Mouse (Mus musculus) heart, adult 18-20 months (tissue): ENCODE measurements at regions not wholly inside any gene's neighbourhood (a gene's known extent, or its start where the extent isn't known, plus 50 kb on each side); places are given as distances from the start of the nearest gene placed in this dataset.
A peak's percentile ranks its signal among the peaks of the same experiment; 100 is the strongest.

Experiments used
- DNase-seq, 2 experiments: peaks; one replicate each; pipeline ENCODE4 v3.0.0; 2021 to 2022; ENCODE audit warnings: mixed read lengths in 1 of 2

DNA sequence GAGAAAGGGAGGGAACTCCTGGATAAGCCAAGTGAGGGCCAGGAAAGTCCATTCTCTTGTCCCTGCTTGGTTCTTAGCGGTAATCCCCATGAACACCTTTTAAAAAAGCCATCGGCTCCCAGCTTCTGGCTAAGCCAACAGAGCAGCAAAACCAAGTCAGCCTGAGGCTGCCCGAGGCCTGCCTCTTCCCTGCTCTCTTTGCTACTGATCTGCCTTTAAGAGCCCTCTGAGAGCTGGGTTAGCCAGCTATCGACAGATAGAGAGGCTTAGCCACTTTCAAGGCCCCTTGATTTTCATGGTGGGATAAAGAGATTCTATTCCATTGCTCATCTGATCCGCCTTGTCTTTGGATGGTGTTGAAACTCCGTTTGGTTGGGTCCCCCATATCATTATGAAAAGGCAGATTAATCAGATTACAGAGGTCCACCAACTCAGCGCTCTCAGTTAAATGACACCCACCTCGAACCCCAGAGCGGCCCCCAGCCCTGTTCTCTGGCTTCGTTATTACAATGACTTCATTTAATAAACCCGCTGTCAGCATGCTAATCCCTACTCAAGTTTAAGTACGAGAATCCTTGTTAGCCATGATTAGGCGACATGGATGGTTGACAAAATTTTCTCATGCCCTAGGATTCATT lies 66.1 kb downstream of the Slc4a3 start:
- no peak for DNase-seq

DNA sequence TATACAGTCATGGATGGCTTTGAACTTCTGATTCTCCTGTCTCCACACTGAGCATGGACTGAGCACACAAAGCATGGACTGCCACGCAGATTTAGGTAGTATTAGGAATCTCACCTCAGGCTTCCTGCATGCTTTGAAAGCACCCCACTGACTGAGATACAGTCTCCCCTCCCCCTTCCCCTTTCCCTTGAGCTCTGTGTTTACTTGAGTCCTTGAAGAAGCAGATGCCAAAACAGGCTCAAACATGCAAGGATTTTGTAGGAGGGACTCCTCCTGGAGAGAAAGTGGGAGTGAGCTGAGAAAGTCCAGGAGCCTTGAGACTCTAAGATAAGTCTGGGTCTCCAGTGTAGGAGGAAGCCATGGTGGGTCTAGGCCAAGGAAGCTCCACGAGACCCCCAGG lies 67.1 kb downstream of the Slc4a3 start:
- DNase-seq, result no peak

DNA sequence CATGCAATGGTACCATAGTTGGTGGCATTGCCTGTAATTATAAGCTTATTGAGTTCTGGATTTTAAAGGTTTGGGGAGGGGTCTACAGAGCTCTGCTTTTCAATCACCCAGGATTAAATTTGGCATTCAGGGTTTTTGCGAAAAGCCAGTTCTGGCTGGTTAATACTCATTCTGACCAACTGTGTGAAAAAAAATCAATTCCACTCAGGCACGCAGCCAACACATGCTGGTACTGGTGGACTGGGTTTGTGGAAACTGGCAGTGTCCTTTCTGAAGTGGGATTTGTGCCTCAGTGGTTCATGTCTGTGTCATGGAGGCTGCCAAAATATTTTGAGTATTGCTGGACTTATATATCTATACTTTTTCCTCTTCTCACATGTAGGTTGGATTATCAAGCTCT lies 70.9 kb downstream of the Slc4a3 start:
- no peak for DNase-seq

DNA sequence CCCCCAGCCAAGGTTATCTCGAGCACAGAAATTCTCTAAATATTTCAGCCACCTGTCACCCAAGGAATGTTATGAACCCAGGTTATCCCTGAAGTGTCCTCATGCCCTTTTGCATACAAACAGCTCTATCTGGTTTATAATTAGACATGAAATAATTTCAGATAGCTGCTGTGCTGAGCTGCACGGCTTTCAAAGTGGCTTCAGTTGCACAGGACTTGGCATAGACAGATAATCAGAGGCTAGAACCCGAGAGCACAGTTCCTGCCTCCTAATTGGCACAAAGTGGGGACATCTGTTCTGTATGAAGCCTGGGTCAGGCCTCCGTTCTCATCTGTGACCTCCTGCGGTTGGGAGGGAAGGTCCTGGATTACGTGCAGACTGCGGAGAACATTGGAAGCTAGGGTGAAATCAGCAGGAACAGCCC lies 72.3 kb downstream of the Slc4a3 start:
- peak; percentile 14 to 41 for DNase-seq

DNA sequence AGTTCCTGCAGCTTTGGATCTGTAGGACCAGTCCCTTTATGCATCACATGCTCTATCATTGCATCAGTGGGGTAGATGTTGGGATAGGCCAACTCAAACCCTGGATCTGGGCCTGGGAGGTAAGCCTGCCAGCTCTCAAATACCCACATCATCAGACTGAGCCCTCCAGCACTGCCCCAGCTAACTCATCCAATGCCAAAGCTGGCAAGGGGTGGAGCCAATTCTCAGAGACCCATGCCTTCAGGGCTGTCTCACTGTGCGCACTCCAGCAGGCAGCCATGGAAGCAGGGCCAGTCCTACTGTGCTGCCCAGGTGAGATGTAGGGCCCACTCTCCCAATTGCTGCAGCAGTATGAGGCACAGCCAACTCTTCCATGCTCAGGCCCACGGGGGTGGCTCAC lies 84.2 kb downstream of the Slc4a3 start:
- DNase-seq, result no peak

DNA sequence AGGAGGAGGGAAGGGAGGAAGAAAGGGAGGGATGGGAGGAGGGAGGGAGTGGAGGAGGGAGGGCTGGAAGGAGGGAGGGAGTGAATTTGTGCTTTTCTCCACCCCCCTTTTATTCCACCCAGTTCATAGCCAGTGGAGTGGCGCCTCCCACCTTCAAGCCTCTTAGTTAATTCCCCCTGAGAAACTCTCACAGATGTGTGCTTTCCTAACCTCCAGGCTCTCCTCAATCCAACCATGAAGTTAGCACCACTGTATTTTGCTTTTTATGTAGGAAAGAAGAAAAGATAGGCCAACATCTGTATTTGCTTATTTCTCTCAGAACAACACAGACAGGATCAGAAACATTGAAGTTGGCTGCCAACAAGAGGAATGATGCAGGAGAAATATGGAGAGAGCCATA lies 85.7 kb downstream of the Slc4a3 start:
- DNase-seq, result no peak

DNA sequence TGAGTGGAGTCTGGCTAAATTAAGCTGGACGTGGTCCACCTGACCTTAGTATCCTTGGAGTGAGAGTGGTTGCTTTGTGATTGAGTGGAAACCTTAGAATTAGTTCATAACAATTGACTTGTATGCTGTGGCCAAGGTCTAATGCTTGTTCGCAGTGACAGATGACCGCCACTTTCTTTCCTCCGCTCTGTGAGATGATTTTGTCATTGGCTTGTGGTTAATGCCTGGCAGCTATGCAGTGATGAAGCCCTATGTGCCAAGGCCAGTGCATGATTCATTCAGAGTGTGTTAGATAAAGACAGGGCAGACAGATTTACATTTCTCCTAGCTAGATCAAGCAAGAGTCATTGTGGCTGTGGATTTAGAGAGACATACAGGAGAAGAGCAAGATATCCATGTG lies 89.5 kb downstream of the Slc4a3 start:
- no peak for DNase-seq

DNA sequence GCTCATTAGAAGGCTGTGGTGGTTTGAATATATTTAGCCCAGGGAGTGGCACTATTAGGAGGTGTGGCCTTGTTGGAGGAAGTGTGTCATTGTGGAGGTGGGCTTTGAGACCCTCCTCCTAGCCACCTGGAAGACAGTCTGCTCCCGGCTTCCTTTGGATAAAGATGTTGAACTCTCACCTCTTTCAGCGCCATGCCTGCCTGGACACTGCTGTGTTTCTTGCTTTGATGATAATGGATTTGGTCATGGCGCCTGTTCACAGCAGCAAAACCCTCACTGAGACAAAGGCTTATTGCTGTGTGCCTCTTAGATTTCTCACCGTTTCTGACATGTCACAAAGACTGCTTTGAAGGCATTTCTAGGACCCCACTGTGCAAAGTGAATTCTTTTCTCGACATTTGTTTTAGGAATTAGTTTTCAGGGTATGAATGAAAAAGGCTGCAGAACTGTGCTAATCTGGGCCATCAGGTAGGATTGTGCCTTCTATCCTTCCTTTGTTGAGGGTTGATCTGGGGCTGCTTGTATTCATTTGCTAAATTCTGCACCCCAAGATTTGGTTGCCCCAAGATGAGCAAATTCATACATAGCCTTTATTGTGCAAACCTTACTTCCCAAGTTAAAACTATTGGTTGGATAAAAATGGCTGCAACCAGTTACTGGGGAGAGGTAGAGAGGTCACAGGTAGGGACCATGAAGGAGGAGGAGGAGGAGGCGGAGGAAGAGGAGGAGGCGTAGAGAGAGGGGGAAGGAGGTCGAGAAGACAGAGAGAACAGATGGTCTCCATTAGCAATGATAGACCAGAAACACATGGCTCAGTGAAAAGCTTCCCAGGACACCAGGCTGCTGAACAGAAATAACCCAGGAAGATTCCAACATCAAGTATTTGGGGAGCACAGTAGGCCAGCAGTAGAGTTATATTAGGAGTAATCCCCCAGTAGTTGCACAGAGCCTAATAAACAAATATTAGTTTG lies 93.2 kb downstream of the Slc4a3 start:
- no peak for DNase-seq

DNA sequence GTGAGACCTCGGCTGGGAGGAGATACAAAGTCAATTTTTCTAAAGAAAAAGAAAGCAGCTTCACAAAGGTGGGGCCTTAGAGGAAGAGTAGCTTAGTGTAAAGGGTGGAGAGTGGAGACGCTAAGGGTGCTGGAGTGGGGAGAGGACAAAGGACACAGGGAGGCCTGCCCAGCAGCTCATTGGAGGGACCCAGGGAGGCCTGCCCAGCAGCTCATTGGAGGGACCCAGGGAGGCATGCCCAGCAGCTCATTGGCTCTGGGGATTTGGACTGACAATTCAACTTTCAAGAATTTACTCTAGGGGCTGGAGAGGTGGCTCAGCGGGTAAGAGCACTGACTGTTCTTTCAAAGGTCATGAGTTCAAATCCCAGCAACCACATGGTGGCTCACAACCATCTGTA lies 96.4 kb downstream of the Slc4a3 start:
- no peak for DNase-seq

DNA sequence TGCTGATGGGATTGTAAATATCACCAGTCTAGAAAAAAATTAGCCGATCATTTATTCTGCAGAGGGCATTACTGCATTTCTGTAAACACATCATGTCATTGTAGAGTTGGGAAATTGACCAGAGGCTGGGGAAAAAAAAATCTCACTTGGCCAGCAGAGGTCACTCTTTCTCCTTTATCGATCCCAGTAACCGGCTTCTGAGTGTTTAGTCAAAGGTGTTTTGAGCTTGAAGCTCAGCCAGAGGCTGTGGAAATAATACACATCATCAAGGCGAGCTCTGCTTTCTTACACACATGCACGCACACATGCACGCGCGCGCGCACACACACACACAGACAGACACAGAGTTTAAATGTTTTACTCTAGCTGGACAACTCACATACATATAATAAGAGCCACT lies 106.5 kb downstream of the Slc4a3 start:
- DNase-seq, result peak; percentile 42 to 75

DNA sequence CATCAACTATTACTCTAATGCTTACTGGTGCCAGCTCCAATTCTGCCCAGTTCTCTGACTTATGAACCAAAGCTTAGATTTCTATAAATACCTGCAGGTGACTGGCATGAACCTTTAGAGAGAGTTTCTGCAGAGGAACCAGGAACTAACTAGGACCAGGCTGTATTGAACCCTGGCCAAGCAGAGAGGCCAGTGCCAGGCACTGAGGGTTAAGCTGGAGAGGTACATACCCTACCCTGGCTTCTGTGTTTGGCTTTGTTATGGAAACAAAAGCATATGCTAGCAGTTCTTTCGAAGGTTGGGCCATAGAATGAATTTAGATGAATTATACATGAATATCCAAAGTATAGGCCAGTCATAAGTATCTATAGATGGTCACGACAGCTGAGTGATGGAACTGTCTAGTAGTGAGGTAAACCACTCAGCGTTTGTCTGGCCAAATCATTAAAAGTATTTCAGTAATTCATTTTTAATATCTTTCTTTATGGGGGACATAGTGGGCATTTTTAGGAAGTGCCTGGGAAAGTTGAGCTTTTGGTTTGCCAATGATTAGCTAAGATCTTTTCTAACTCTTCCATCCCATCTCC lies 107.0 kb downstream of the Slc4a3 start:
- peak in 1 of 2 experiments; percentile 4 for DNase-seq

DNA sequence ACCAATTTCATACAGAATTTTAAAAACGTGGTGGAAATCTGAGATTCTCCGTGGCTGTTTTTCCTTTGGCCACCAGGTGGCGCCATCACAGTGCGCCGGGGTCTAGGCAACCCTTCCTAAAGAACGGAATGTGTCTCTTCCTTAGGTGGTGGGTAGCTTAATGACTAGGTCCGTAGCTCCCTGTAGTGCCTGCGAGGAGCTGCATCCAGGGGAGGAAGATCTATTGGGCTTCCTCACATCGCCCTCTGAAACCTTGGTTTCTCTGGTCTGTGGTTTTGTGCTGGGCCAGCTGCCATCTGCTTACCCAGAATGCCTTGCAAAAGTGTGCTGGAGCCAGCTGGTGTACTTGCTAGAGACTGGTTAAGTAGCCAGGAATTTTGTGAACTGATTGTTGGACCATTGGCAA lies 107.6 kb downstream of the Slc4a3 start:
- DNase-seq, result peak; percentile 75 to 88

DNA sequence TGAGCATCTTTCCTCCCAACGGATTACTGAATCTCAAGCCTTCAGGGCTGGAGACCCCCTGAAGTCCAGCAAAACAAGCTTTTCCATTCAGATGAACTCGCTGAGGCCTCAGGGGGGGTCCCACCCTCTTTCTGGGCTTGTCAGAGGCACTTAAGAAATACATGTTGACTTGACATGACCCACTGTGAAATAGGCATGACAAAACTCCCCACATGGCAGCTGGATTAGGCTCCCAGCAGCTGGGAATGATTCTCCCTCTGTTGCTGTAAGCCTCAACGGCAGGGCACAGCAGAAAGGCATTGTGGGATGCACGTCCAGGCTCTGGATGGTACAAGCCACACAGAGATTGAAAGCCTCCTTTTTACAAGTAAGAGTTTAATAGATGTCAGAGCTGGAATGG lies 110.5 kb downstream of the Slc4a3 start:
- no peak for DNase-seq

DNA sequence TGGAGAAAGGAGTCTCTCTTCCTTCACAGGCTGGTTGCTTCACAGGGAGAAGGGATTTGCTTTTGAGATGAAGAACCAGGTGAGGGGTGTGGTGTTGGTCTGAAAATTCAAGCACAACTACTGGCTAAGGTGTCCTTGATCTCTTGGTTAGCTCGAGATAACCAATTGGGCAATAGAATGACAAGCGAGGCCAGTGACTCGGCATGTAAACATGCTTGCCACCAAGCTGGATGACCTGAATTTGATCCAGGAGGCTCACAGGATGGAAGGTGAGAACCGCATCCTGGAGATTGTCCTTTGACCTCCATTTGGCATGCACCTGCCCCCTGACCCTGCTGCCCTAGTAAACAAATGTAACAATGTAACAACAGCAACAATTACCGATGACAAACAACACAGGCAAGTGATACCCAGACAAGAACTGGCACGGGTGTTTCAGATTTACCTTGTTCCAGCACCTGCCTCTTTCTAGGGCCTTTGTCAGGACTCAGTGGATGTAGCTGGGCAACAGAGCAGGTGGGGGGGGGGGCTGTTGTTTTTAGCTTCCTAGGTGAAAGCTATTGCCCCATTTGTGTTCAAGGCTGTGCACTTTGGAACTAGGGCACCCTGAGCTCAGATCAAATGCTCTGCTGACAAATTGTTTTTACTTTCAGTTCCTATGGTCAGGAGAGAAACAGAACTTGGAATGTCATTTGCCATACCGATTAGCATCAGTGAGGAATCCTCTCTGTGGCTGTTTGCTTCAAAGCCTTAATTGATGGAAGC lies 114.5 kb downstream of the Slc4a3 start:
- DNase-seq, result no peak

DNA sequence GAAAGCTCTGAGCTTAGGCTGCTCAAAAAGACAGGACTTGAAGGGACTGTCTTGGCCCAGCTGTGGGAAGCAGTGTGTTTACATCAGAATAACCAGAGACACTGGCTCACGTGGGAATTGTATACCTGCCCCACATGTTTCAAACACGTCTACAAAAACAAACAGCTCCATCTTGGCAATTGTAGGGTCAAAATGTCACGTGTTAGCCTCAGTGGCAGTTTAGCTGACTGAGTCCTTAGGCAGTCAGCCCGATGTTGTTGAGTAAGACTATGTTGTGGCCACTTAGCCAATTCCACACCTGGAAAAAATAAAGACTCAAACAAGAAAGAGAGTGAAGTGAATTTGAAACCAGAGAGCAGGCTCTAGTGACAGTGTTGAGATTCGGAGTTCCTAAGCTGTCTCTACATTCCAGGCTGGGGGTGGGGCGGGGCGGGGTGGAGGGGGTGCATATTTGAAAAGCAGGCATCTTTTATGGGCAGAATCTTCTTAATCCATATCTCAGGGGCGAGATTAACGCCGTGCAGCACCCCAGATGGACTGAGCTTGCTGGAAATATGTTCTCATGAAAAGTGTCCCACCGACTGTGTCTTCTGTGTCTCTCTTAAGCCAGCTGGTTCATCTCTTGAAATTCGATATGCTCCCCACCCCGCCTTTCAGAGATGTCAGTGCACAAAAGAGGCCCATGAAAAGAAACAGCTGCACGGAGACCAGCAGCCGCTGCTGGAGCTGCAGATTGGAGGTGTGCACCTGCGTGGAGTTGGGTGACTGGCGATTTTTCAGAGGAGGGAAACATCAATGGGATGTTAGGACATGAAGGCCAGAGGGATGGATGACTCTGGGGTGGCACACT lies 116.3 kb downstream of the Slc4a3 start:
- DNase-seq, result peak; percentile 28 to 36

DNA sequence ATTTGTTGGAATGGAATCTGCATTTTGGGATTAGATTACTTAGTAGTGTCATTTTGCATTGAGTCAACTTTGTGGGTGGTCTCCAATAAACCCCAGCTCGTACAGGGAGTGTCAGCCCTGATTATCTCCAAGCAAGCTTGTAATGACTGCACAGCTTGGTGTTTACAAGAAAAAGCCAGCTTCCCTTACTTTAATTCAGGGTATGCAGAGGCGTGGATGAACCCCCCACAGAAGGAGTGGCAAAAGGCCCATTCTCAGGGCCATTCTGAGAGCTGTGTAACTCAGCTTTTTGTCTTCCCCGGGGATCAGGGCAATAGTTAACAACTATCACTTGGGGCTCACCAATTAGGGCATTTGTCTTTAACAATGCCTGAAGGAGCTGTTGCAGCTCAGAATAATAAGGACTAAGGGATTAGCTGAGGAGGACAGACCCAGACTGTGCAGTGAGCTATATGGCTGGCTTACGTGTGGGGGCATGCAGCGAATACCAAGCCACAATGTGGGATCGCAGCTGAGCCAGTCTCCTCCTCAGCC lies 121.7 kb downstream of the Slc4a3 start:
- no peak for DNase-seq

DNA sequence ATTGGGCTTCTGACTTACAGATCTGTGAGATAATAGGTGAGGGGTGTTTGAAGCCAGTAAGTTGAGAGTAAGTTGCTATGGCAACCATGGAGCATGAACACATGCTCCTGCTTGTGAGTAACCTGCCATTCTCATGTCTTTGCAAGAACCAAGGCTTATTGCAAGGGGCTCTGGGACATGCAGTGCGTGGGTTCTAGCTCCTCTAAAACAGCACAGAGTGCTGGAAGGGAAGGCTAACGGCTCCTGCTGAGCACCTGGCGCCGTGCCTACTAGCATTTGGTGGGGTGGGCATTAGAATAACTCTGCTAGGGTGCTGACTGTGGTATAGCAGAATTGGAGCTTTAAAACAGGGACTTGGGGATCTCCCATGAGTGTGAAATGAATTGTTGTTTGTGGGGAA lies 130.2 kb downstream of the Slc4a3 start:
- DNase-seq, result no peak

DNA sequence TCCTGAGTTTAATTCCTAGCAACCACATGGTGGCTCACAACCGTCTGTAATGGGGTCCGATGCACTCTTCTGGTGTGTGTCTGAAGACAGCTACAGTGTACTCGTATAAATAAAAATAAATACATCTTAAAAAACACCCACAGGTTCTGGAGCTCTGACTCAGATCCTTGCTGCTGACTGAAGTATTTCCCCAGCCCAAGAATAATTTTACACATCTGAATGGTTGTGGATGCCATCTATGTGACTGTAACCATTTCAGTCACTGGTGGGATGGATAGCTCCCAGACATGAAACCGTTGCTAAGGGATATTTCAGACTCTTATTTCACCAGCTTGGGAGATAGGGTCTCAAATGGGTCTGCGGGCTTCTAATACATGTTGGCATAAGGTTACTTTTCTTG lies 131.6 kb downstream of the Slc4a3 start:
- no peak for DNase-seq

DNA sequence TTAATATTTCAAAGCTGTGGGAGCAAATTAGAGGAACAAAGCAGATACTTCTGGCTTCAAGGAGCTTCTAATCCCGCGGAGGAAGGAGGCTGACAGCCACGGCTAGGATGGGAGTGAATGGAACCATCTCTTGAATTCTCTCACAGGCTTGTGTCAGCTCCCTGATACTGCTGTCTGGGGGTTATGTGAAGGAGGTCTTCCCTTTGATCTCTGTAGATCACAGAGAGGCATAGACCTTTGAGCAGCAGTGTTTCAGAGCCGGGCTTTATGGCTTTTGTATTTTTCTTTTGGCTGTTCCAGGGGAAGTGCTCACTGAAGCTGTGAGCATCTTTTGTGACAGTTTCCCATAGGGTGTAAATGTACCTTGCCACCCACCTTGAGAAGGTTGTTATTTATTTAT lies 132.2 kb downstream of the Slc4a3 start:
- no peak for DNase-seq

DNA sequence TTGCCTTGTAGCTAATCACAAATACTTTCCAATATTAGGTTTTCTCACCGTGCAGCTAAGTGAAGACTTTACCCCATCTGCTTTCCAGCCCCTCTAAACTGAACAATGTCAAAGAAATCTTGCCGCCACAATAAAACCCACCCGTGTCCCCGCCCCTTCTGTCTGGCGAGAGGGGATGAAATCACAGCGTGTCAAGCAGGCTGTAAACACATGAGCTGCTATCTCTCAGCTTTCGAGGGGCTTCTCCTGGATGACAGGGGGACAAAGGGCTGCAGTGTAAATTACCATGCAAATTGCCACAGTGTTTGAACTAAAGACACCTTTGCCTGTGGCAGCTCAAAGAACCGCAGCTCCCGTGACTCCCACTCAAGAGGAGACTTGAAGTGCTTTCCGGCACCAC lies 134.3 kb downstream of the Slc4a3 start:
- DNase-seq, result no peak

DNA sequence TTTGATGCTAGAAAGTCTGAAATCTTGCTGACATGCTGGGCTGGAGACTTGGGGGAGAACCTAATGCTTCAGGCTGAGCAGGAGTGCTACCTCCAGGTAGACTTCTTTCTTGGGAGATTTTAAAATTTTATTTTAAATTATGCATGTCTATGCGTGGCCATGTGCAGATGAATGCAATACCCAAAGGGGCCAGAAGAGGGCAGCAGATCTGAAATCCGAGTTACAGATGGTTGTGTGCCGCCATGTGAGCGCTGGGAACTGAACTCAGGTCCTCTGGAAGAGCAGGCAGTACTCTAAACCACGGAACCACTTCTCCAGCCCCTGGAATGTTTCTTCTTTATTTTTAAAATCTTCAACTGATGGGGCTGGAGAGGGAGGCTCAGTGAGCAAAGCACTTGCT lies 135.8 kb downstream of the Slc4a3 start:
- DNase-seq, result no peak
